Mouse (Mus musculus): Measurements from ENCODE around the gene Mlh1. TPM values are rescaled to one million over a fixed set of nuclear protein-coding genes. Genes with fewer than 3 reads are reported as not detected.

Gene Mlh1
- polyA plus RNA-seq (2015; fragmentation: Nextera tagmentation; extraction: Ambion mirVana) = 24.9 and 26.5 TPM in 2 replicates

DNA sequence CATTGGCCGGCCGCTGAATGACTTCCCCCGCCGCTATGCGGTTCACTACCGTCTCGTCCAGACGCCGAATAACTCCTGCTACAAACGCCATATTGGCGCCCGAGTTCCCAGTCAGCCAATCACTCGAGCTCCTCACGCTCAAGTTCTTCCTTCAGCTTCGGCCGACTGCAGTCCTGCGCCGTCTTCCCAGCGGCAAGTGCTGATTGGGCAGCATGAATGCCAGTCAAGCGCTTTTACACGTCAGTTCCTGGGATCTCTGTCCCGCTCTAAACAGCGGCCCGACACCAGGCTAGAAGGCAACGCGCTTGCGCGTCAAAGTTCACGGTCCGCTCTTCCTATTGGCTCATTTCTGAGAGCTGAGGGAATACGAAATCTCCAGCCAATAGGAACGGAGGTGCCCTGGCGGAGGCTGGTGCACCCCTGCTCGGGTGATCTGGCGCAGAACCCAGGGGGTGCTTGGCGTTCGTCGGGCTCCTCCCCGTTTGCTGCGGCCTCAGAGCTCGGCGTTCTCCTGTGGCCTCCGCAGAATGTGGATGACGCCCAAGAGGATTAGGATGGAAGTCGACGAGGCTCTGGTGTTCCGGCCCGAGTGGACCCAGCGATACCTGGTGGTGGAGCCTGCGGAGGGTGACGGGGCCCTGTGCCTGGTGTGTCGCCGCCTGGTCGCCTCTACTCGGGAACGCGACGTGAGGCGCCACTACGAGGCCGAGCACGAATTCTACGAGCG lies at the start of gene Mlh1, which contains the start of gene Epm2aip1:
Mlh1 (minus strand) TSS at position 358 of the 727 bp plus-strand sequence.
Epm2aip1 (plus strand) TSS at position 496 of the 727 bp plus-strand sequence.
- Histone ChIP-seq H3K9ac (peak within 1 kb of the TSS; percentile 91), H3K9me3 (no peaks in the 10 kb centered on the region), H3K36me3 (peaks cover 21% of the 10 kb centered on the region), H3K27me3 (no peaks in the 10 kb centered on the region), H3K27ac (replicated peaks) (peak within 1 kb of the TSS; percentile 97), H3K4me1 (replicated peaks) (peaks cover 52% of the 10 kb centered on the region), H3K4me3 (peak within 1 kb of the TSS; percentile 79), H3K4me2 (peak within 1 kb of the TSS; percentile 94)
- under 1% methylated on average over 64 of the region's 64 CpGs for WGBS
- peak; percentile 100 for ATAC-seq (ENCODE audit: low read depth)

DNA sequence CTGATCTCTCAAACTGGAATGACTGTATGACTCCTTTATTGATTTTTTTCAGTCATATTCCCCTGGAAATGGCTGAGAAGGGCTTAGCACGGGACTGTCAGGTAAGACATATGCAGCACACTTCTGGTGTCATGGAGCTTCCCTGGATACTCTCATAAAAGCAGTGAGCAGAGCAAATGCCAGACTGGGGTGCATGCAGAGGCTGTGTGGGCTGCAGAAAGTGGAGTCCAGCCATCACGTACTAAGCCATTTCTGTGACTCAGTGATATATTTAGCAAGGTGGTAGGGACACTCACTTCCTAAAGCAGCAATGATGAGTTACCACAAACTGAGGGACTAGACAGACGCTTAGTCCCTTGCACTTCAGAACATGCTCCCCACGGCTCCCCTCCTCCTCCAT lies 49.3 kb upstream of the Mlh1 start:
- WGBS = 86% methylated on average over 4 of the region's 4 CpGs
- H3K9me3 ChIP-seq = no peaks in the 10 kb centered on the region
- H3K4me1 ChIP-seq (replicated peaks) = no peaks in the 10 kb centered on the region
- H3K4me3 ChIP-seq = no peak overlapping the region
- H3K27ac ChIP-seq (replicated peaks) = no peak overlapping the region
- no peaks in the 10 kb centered on the region for H3K36me3 ChIP-seq
- H3K27me3 ChIP-seq = no peaks in the 10 kb centered on the region
- no peak overlapping the region for H3K4me2 ChIP-seq
- no peak for ATAC-seq (ENCODE audit: low read depth)
- no peak overlapping the region for H3K9ac ChIP-seq

GRCm38 (mm10) chr9:111314219-111314618 lies 42.6 kb upstream of the Mlh1 start:
- ATAC-seq (ENCODE audit: low read depth) = no peak
- no peak overlapping the region for H3K9ac ChIP-seq
- WGBS = 36% methylated on average over 5 of the region's 5 CpGs

DNA sequence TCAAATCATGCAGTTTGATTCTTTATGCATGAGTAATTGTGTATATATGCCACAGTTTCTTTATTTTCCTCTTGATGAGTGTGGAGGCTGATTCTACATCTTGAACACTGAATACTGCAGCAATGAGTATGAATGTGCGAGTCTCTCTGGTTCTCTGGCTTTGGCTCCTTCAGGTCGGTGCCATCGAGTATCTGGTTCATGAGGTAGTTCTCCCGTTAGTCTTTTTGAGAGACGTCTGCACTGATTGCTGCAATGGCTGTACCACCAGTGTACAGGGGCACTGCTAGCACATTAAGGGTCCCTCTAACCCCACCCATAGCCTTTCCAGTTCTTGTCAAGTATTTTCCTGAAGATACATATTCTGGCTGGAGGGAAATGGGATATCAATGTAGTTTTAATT lies 42.2 kb upstream of the Mlh1 start:
- H3K9me3 ChIP-seq = peaks cover 3% of the 10 kb centered on the region; the same call in 1 of the 2 replicates
- no peak overlapping the region for H3K4me3 ChIP-seq
- peaks cover 62% of the 10 kb centered on the region for H3K27me3 ChIP-seq
- no peak for ATAC-seq (ENCODE audit: low read depth)
- peaks cover 22% of the 10 kb centered on the region for H3K4me1 ChIP-seq (replicated peaks)
- H3K36me3 ChIP-seq = no peaks in the 10 kb centered on the region
- H3K9ac ChIP-seq = no peak overlapping the region
- H3K27ac ChIP-seq (replicated peaks) = no peak overlapping the region
- H3K4me2 ChIP-seq = no peak overlapping the region
- WGBS = 23% methylated on average over 5 of the region's 5 CpGs

More at GRCm38 (mm10) chr9:111314219-111314618, 42.6 kb upstream of the Mlh1 start:
- Histone ChIP-seq H3K9me3 (peaks cover 3% of the 10 kb centered on the region; the same call in 1 of the 2 replicates), H3K4me2 (no peak overlapping the region), H3K4me3 (no peak overlapping the region), H3K4me1 (replicated peaks) (peaks cover 22% of the 10 kb centered on the region), H3K36me3 (no peaks in the 10 kb centered on the region), H3K27ac (replicated peaks) (no peak overlapping the region), H3K27me3 (peaks cover 58% of the 10 kb centered on the region)

- 19% methylated on average over 6 of the region's 6 CpGs for WGBS
- ATAC-seq (ENCODE audit: low read depth) = no peak
- H3K4me1 ChIP-seq (replicated peaks) = peaks cover 22% of the 10 kb centered on the region
- H3K9me3 ChIP-seq = peaks cover 3% of the 10 kb centered on the region; the same call in 1 of the 2 replicates
- no peaks in the 10 kb centered on the region for H3K36me3 ChIP-seq
- no peak overlapping the region for H3K27ac ChIP-seq (replicated peaks)
- H3K27me3 ChIP-seq = peaks cover 66% of the 10 kb centered on the region
- H3K4me2 ChIP-seq = peak overlapping the region; percentile 91; the same call in 1 of the 2 replicates
- peak overlapping the region; percentile 58; the same call in 1 of the 2 replicates for H3K4me3 ChIP-seq
- 0 out of 2 replicates have a peak overlapping the region, but pooled peaks have one; percentile 70 for H3K9ac ChIP-seq
Observed at GRCm38 (mm10) chr9:111313299-111313698, 41.7 kb upstream of the Mlh1 start.

GRCm38 (mm10) chr9:111312442-111313141 lies 41.0 kb upstream of the Mlh1 start:
- 2% methylated on average over 39 of the region's 59 CpGs for WGBS
- H3K36me3 ChIP-seq = no peaks in the 10 kb centered on the region

GRCm38 (mm10) chr9:111311843-111312441 lies 40.4 kb upstream of the Mlh1 start:
- H3K9me3 ChIP-seq = peaks cover 3% of the 10 kb centered on the region; the same call in 1 of the 2 replicates
- peaks cover 66% of the 10 kb centered on the region for H3K27me3 ChIP-seq
- H3K27ac ChIP-seq (replicated peaks) = no peak overlapping the region
- no peaks in the 10 kb centered on the region for H3K36me3 ChIP-seq
- H3K4me1 ChIP-seq (replicated peaks) = peaks cover 22% of the 10 kb centered on the region
- peak overlapping the region; percentile 58 for H3K4me3 ChIP-seq
- WGBS = 2% methylated on average over 77 of the region's 98 CpGs
- peak overlapping the region; percentile 91 for H3K4me2 ChIP-seq
- H3K9ac ChIP-seq = peak overlapping the region; percentile 70
- ATAC-seq (ENCODE audit: low read depth) = peak; percentile 45

More at GRCm38 (mm10) chr9:111312442-111313141, 41.0 kb upstream of the Mlh1 start:
- peak; percentile 66 for ATAC-seq (ENCODE audit: low read depth)
- Histone ChIP-seq H3K9me3 (peaks cover 3% of the 10 kb centered on the region; the same call in 1 of the 2 replicates), H3K27me3 (peaks cover 66% of the 10 kb centered on the region), H3K27ac (replicated peaks) (no peak overlapping the region), H3K4me3 (peak overlapping the region; percentile 58), H3K9ac (peak overlapping the region; percentile 70), H3K4me2 (peak overlapping the region; percentile 91), H3K4me1 (replicated peaks) (peaks cover 22% of the 10 kb centered on the region)

- Histone ChIP-seq H3K9ac (peak within 1 kb of the TSS; percentile 70), H3K4me3 (peak within 1 kb of the TSS; percentile 58), H3K9me3 (peaks cover 3% of the 10 kb centered on the region; the same call in 1 of the 2 replicates), H3K27ac (replicated peaks) (no peak within 1 kb of the TSS), H3K27me3 (peaks cover 66% of the 10 kb centered on the region), H3K36me3 (no peaks in the 10 kb centered on the region), H3K4me2 (peak within 1 kb of the TSS; percentile 91), H3K4me1 (replicated peaks) (peaks cover 22% of the 10 kb centered on the region)
- peak; percentile 69 for ATAC-seq (ENCODE audit: low read depth)
- WGBS = 10% methylated on average over 69 of the region's 72 CpGs
Observed at GRCm38 (mm10) chr9:111311031-111311842, 39.6 kb upstream of the Mlh1 start, which contains the start of gene Trank1. Gene Trank1 (plus strand): TSS chr9:111311739.

GRCm38 (mm10) chr9:111306142-111306541 lies 34.6 kb upstream of the Mlh1 start:
- no peak overlapping the region for H3K9ac ChIP-seq
- 72% methylated on average over 7 of the region's 7 CpGs for WGBS
- H3K4me1 ChIP-seq (replicated peaks) = peaks cover under 1% of the 10 kb centered on the region; the same call in 1 of the 2 replicates
- no peak overlapping the region for H3K4me3 ChIP-seq
- H3K27me3 ChIP-seq = peaks cover 27% of the 10 kb centered on the region
- no peaks in the 10 kb centered on the region; the same call in 1 of the 2 replicates for H3K9me3 ChIP-seq
- no peak for ATAC-seq (ENCODE audit: low read depth)
- no peak overlapping the region for H3K27ac ChIP-seq (replicated peaks)
- no peak overlapping the region for H3K4me2 ChIP-seq
- no peaks in the 10 kb centered on the region for H3K36me3 ChIP-seq

DNA sequence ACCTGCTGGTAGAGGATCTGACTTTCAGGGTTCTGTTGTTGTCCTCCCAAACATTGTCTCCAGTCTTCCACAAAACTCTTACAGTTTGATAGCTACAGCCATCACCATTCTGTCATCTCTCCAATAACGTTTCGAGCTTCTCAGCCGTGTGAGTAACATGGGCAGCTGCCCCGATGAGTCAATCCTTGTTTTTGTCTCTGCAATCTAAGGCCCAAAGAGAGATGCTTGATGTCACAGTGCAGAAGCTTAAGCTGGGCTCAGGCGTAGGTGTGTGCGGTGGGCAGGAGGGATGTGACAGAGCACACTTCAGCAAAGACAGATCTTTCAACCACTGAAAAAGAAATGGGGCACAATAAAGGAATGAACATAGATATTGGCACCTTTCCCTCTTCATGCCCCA lies 32.4 kb upstream of the Mlh1 start:
- H3K27ac ChIP-seq (replicated peaks) = no peak overlapping the region
- H3K27me3 ChIP-seq = peaks cover 6% of the 10 kb centered on the region
- H3K4me2 ChIP-seq = no peak overlapping the region
- ATAC-seq (ENCODE audit: low read depth) = no peak
- H3K36me3 ChIP-seq = no peaks in the 10 kb centered on the region
- H3K4me1 ChIP-seq (replicated peaks) = no peaks in the 10 kb centered on the region
- H3K4me3 ChIP-seq = no peak overlapping the region
- no peak overlapping the region for H3K9ac ChIP-seq
- H3K9me3 ChIP-seq = no peaks in the 10 kb centered on the region
- 89% methylated on average over 6 of the region's 6 CpGs for WGBS

DNA sequence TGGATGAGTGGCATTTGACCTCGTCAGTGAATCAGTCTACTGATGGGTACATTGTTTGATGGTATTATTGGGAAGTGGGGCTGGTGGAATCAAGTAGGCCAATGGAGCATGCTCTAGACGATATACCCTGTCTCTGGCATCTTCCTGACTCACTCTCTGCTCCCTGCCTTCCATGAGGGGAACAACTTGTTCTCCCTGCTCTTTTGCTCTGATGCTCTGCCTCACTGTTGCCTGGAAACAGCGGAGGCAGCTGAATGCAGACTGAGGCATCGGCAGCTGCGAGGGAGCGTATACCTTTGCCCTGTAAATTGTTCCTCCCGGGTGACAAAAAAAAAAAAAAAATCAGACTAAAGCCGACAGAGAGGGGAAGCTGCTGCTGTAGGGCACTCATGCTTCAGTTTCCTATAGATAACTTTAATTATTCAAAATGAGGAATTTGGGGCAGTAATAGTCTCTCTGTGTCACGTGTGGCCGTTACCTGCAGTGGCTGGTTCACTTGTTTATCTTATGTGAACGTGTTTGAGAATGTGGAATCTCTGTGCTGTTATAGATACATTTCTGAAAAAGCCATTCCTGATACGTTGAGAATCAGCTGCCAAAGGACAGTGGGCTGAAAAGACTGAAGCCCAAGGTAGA lies 30.7 kb upstream of the Mlh1 start:
- no peak for ATAC-seq (ENCODE audit: low read depth)
- WGBS = 53% methylated on average over 12 of the region's 12 CpGs

More for the DNA sequence above, 30.7 kb upstream of the Mlh1 start:
- no peaks in the 10 kb centered on the region for H3K27me3 ChIP-seq
- no peaks in the 10 kb centered on the region for H3K9me3 ChIP-seq
- H3K27ac ChIP-seq (replicated peaks) = no peak overlapping the region
- no peak overlapping the region for H3K9ac ChIP-seq
- no peak overlapping the region for H3K4me2 ChIP-seq
- no peaks in the 10 kb centered on the region for H3K36me3 ChIP-seq
- no peak overlapping the region for H3K4me3 ChIP-seq
- H3K4me1 ChIP-seq (replicated peaks) = no peaks in the 10 kb centered on the region

Measured in neural tube, embryonic 13.5 days (tissue).